Mouse (Mus musculus) spleen, adult 12 weeks (tissue): ENCODE results near the gene Foxj3.

ENCODE experiments used
- DNase-seq: peaks from one replicate; pipeline ENCODE4 v3.0.0; 2022; ENCODE audit warnings: low spot score

Gene Foxj3

DNA sequence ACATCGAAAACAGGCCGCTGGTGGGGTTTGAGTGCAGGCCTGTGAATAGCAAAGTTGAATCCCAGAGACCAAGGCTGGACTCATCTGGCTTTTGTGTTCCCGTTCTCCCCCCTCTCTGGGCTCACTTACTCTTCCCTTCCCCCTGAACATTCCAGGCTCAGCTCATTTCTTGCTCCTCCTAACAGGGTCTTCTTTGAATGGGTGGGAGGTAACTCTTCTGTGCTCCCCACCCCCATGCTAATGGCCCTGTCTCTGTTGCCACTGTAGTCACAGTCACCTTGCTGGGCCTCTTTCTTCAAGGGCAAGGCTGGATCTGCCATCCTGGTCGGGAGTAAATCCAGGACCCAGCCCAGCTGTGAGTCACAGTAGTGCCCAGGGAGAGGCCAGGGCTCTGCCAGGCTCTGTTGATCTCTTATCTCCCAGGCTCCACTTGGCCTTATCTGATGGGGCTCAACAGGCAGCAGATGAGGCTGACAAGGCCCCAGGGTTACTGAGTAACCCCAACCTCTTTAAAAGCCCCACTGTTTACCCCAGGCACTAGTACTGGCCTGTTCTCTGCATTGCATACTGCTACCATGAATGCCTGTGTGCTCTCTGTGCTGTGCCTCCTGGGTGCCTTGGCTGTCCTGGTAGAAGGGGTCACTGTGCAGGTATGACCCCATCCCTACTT, 100.5 kb downstream of the Foxj3 start, which contains the start of gene Guca2a:
Gene Guca2a, plus strand, starts transcription at position 529 of the 670 bp plus-strand sequence.
- DNase-seq = no peak

DNA sequence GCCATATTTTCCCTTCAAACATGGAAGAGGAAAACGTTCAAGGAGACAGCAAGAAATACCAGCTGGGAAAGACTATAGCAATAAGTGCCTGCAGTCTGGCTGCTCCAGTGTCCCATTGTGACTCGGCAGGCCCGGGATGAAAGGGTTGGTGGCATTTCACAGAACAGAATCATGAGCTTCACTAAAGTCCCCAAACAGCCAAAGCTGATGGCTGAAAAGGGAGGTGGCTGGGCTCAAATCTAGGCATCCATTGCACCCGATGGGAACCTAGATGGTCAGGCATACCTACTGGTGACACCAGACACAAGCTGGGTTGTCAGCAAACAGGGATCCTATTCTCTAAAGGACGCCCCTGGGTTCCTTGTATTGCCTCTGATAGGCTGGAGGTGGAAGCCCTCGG, 101.1 kb downstream of the Foxj3 start:
- DNase-seq = no peak

DNA sequence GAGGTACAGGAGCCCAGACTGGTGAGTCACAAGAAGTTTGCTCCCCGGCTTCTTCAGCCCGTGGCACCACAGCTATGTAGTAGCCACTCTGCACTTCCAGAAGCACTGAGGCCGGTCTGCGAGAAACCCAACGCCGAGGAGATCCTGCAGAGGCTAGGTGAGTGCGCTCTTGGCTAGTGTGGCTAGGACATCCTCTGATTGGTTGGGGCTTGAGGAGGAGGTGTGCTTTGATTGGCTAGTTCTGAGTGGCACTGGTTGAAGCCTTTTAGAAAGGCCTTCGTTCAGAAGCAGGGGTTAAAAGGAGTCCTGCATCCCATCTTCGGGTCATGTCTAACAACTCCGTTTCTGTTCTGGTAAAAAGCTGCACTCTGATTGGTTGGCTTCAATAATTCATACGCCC, 101.9 kb downstream of the Foxj3 start:
- DNase-seq = no peak

DNA sequence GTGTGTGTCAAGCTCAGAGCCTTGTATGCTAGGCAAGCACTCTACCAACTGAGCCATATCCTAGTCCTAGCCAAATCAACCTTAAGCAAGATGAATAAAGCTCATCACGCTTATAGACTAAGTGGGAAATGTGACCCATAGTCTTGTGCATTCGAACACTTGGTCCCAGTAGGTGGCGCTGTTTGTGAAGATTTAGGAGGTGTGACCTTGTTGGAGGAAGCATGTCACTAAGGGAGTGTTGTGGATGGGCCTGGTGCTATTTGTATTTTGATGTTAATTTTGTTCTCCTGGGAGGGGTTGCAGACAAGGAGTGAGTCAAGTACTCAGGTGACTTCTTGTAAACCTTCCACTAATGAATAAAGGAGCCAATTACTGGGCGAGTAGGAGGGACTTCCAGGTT, 105.9 kb downstream of the Foxj3 start:
- DNase-seq = no peak

- DNase-seq = no peak
These were observed 120.2 kb downstream of the Foxj3 start for GRCm38 (mm10) chr4:119657011-119657410.

DNA sequence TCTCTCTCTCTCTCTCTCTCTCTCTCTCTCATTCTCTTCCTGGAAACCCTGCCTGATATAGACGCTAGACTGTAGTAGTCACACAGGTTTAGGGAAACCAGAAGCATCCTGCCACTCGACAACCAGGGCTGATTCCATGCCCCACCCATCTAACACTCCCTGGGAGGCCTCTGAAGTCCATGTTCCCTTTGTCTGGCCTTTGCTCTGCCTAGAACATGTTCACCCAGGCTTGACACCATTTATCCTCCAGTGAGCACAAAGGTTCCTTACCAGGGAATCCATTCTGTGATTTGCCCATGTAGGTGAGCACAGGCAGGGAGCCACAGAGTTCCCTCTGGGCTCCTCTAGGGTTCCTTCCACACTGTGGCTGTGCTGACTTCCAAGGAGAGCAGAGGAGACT, 121.4 kb downstream of the Foxj3 start:
- no peak for DNase-seq

- no peak for DNase-seq
These were observed 121.9 kb downstream of the Foxj3 start, which contains the start of gene Guca2b for GRCm38 (mm10) chr4:119658731-119659130. TSS of gene Guca2b (minus strand) at chr4:119658954.

GRCm38 (mm10) chr4:119660007-119660406, 123.2 kb downstream of the Foxj3 start:
- DNase-seq = no peak

DNA sequence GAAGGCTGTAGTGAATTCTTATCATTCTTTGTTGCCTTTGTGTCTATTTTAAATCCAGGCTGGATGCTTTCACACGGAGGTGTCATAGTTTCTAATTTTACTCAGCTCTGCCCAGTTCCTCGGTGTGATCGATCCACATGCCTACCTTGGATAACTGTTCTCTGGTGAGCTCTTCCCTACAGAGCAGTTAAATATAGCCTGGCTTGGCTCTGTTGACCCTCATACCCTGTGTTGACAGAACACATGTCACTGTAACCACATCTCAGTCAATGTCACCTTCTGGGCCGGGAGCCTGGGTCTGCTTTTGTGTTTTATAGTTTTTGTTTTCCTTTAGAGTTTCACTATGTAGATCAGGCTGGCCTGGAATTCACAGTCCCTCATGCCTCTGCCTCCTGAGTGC, 125.3 kb downstream of the Foxj3 start:
- DNase-seq = no peak

GRCm38 (mm10) chr4:119662976-119663375, 126.2 kb downstream of the Foxj3 start:
- DNase-seq = no peak

DNA sequence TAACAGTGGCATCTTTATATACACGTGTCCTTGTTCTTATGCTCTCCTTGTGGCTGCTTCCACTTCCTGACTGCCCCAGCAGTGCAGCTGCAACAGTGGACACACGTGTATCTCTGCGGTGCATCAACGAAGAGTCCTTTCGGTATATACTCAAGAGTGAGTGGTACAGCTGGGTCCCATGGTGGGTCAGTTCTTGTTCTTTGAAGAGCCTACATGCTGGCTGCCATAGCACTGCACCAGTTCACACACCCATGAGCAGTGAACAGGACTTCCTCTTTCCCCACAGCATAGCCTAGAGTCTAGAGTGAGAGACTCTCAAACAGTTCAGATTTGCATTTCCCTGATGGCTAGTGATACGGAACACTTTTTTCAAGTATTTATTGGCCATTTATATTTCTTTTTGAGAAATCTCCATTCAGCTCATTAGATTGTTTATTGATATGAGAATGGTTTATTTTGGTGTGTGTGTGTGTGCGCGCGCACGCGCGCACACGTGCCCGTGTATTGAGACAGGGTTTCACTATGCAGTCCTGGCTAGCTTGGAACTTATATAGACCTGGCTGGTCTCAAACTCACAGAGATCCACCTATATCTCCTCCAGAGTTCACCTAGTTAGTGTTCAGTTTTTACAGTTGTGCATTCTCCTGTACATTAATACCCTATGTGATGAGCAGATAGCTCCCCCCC, 126.7 kb downstream of the Foxj3 start:
- DNase-seq = no peak

- no peak for DNase-seq
These were observed 128.4 kb downstream of the Foxj3 start for GRCm38 (mm10) chr4:119665166-119665565.

GRCm38 (mm10) chr4:119666116-119666515, 129.3 kb downstream of the Foxj3 start:
- no peak for DNase-seq

- no peak for DNase-seq
These were observed 130.7 kb downstream of the Foxj3 start for GRCm38 (mm10) chr4:119667454-119667853.

GRCm38 (mm10) chr4:119668185-119668584, 131.4 kb downstream of the Foxj3 start:
- no peak for DNase-seq

DNA sequence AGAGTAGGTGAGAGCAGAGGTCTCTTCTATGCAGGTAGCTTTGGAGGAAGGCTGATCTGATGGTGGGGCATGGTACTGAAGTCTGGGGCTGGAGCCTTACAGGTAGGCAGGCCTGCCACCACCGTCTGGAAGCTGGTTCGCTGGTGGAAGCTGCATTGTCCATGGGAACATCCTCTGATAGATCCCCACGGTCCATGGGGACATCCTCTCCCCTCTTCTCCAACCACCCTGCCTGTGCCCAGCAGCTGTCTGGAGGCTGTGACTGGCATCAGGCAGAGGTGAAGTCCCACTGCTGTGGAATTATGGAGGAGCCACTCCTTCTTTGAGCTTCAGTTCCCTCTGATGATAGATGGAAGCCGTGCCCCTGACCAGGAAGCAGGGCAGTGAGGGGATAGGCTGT, 131.8 kb downstream of the Foxj3 start:
- DNase-seq = no peak

GRCm38 (mm10) chr4:119669356-119670209, 132.8 kb downstream of the Foxj3 start:
- DNase-seq = peak; percentile 20

DNA sequence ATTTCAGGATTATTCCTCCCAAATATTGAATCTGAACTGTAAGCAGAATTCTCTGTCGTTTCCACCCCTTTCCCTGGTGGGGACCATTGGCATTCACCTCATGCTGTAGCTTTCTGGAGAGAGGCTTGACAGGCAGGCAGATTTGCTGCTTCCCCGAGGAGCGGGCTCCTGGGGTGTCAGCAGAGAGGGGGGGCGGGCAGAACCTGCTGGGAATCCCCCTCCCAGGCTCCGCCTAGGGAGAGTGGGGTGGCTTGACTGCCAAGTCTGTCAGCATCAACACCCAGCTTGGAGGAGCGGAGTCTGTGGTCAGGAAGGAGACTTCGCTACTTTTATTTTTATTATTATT, 133.4 kb downstream of the Foxj3 start:
- DNase-seq = no peak

DNA sequence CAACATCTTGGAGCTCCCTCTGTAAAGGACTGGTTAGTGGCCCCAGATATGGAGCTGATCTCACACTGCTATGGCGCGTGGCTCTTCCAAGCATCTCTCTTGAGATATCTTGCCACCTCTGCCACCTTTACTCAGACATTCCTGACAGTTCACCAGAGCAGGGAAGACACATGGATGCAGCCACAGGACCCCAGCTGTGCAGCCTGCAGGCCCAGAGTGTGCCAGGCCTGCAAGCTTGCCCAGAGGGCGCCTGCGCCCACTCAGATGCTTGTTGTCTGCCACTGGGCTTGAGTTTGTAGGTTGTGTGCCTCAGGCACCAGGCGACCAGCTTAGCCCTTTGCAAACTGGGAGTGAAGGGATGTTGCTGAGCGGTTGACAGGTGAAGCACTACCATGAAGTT, 133.9 kb downstream of the Foxj3 start:
- no peak for DNase-seq

DNA sequence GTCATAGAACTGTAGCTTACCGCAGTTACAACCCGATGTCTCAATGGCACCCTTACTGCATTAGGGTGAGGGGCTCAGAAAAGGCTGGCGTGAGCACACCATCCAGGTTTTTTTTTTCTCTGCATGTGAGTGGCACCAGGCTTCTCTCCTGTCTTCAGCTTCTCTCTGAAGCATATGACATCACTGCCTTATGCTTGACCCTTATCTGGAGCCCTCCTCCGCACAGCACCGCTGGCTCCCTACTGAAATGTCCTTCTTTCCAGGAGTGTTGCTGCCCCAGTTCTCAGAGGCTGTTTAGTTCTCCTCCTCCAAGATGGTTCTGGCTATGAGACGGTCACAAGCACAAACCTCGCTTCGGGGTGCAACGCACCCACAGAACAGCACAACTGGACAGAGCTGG, 134.4 kb downstream of the Foxj3 start:
- DNase-seq = no peak

GRCm38 (mm10) chr4:119672685-119673084, 135.9 kb downstream of the Foxj3 start:
- no peak for DNase-seq
